8 mouse cellular contexts compared by ENCODE assay signal in genomic region chr7:43313013-43313428, GRCm38 (mm10). TPM values are rescaled to one million over a fixed set of nuclear protein-coding genes. Genes with fewer than 3 reads are reported as not detected.
A peak's percentile ranks its signal among the peaks of the same experiment; 100 is the strongest.
DNase-seq lines count a peak whose midpoint lies in the region; ATAC-seq lines count a peak whose summit lies in the region.

Gene Zfp715, minus strand, starts transcription at chr7:43313294.

- H3K27me3 ChIP-seq in forebrain, embryonic 14.5 days (replicated peaks; ENCODE audit: control insufficient read depth, insufficient read depth, low read length) = no peaks in the 10 kb centered on the region
- no peaks in the 10 kb centered on the region for H3K27me3 ChIP-seq in neural tube, embryonic 15.5 days (replicated peaks)

- peaks cover 23% of the 10 kb centered on the region for H3K36me3 ChIP-seq in forebrain, embryonic 14.5 days (ENCODE audit: control insufficient read depth, insufficient read depth, low read length)
- H3K36me3 ChIP-seq in neural tube, embryonic 15.5 days = peaks cover 21% of the 10 kb centered on the region

- peak; percentile 95 for ATAC-seq in forebrain, embryonic 14.5 days
- peak; percentile 96 for ATAC-seq in neural tube, embryonic 15.5 days (ENCODE audit: low FRiP score)

- peak within 1 kb of the TSS; percentile 74 for H3K4me3 ChIP-seq in forebrain, embryonic 14.5 days (ENCODE audit: low read depth, low read length)
- peak within 1 kb of the TSS; percentile 84 for H3K4me3 ChIP-seq in neural tube, embryonic 15.5 days (replicated peaks)

- H3K9ac ChIP-seq in forebrain, embryonic 14.5 days (ENCODE audit: low read length) = peak within 1 kb of the TSS; percentile 82
- H3K9ac ChIP-seq in neural tube, embryonic 15.5 days (replicated peaks) = peak within 1 kb of the TSS; percentile 86

- 0% methylated on average over 33 of the region's 33 CpGs for WGBS in forebrain, embryonic 14.5 days
- WGBS in neural tube, embryonic 15.5 days = 0% methylated on average over 33 of the region's 33 CpGs

- intact Hi-C loops in heart, postnatal 14 days (cut with DNase I) = loop anchor here (10.0 kb wide), 1 partner anchor 272 kb away; no protein-coding TSS in a partner anchor

- H3K9me3 ChIP-seq in forebrain, embryonic 14.5 days (replicated peaks; ENCODE audit: control insufficient read depth, low read length) = no peaks in the 10 kb centered on the region
- H3K9me3 ChIP-seq in neural tube, embryonic 15.5 days (replicated peaks) = no peaks in the 10 kb centered on the region

- H3K4me1 ChIP-seq in forebrain, embryonic 14.5 days (ENCODE audit: control insufficient read depth, insufficient read depth, low read length) = peaks cover 9% of the 10 kb centered on the region; the same call in 1 of the 2 replicates
- H3K4me1 ChIP-seq in neural tube, embryonic 15.5 days = peaks cover 38% of the 10 kb centered on the region

- H3K4me2 ChIP-seq in forebrain, embryonic 14.5 days (ENCODE audit: low read length) = peak within 1 kb of the TSS; percentile 77
- H3K4me2 ChIP-seq in neural tube, embryonic 15.5 days = peak within 1 kb of the TSS; percentile 81

- H3K27ac ChIP-seq in forebrain, embryonic 14.5 days (ENCODE audit: low read depth, low read length) = peak within 1 kb of the TSS; percentile 77
- H3K27ac ChIP-seq in neural tube, embryonic 15.5 days (replicated peaks) = peak within 1 kb of the TSS; percentile 90

- peak; percentile 99 for DNase-seq in ES-CJ7 (ENCODE audit: low read depth, low spot score)
- DNase-seq in cerebellum, adult 11 months = peak; percentile 83
- peak; percentile 97 for DNase-seq in forebrain, embryonic 14.5 days (ENCODE audit: low spot score)
- DNase-seq in heart, postnatal 14 days = peak; percentile 84 to 89
- DNase-seq in layer of hippocampus, adult 11-12 months (ENCODE audit: low spot score) = peak; percentile 94
- peak; percentile 94 to 96 for DNase-seq in lung, adult 18-20 months
- peak; percentile 93 for DNase-seq in testis, postnatal 14 days (ENCODE audit: low spot score)

RNA-seq across cellular contexts. Expression of gene Zfp715, which starts in this region (rescaled TPM):
- 22.3 and 24.6 TPM in 2 replicates for polyA plus RNA-seq in forebrain, embryonic 14.5 days (2014; fragmentation: Nextera tagmentation; extraction: Ambion mirVana)
- total RNA-seq in heart, postnatal 14 days (2021) = 10 to 100 TPM; 17.3 to 17.6 TPM
- polyA plus RNA-seq in neural tube, embryonic 15.5 days (2015; fragmentation: Nextera tagmentation; extraction: Ambion mirVana) = 17.8 and 18.6 TPM in 2 replicates

Comparison
In these comparisons a context has a peak if more than half of its experiments do, and no peak if none do; other contexts are left out.
1. Peak in every context shown above with its lines: DNase-seq, ATAC-seq, H3K4me3 ChIP-seq and H3K27ac ChIP-seq.